Mouse (Mus musculus) hindbrain, postnatal 0 days (tissue): ENCODE measurements around the gene Ltbp1. TPM values are rescaled to one million over a fixed set of nuclear protein-coding genes. Genes with fewer than 3 reads are reported as not detected.

Experiments used
- ATAC-seq: fragments of 200-750 bp; cut with Nextera tagmentation; 2 replicates; pipeline ENCODE4 v1.8.0; 2017; ENCODE audit warnings: mild to moderate bottlenecking, moderate TSS enrichment, moderate library complexity
- DNase-seq: peaks from one replicate; pipeline ENCODE4 v3.0.0-alpha.2; 2015; ENCODE audit warnings: low spot score
- H3K27ac ChIP-seq: fragments of 300-500 bp; sonication (generic); 2 replicates; pipeline ENCODE4 v1.5.1; 2014; ENCODE audit warnings: mild to moderate bottlenecking
- H3K27me3 ChIP-seq: fragments of 300-500 bp; sonication (generic); 2 replicates; pipeline ENCODE4 v1.6.1; 2014; ENCODE audit warnings: low read length, mixed read lengths; ENCODE audit not compliant: insufficient read depth
- H3K36me3 ChIP-seq: fragments of 300-500 bp; sonication (generic); 2 replicates; pipeline ENCODE4 v1.6.1; 2014; ENCODE audit warnings: low read length, mixed read lengths; ENCODE audit not compliant: insufficient read depth
- H3K4me1 ChIP-seq: fragments of 300-500 bp; sonication (generic); 2 replicates; pipeline ENCODE4 v1.6.1; 2014; ENCODE audit warnings: antibody characterized with exemption, low read length, mixed read lengths; ENCODE audit not compliant: insufficient read depth
- H3K4me2 ChIP-seq: fragments of 300-500 bp; sonication (generic); 2 replicates; pipeline ENCODE4 v1.6.1; 2014; ENCODE audit warnings: low read depth, mild to moderate bottlenecking, low read length, moderate library complexity, mixed read lengths
- H3K4me3 ChIP-seq: fragments of 300-500 bp; sonication (generic); 2 replicates; pipeline ENCODE4 v1.5.1; 2014; ENCODE audit warnings: low read length
- H3K9ac ChIP-seq: fragments of 300-500 bp; sonication (generic); replicated peaks from 2 replicates; pipeline ENCODE4 v1.6.1; 2014; ENCODE audit warnings: mild to moderate bottlenecking, low read length, moderate library complexity, mixed read lengths
- H3K9me3 ChIP-seq: fragments of 300-500 bp; sonication (generic); 2 replicates; pipeline ENCODE4 v1.6.1; 2016; ENCODE audit warnings: low read length, mixed read lengths
- CTCF ChIP-seq: IDR thresholded peaks from 2 replicates; pipeline ENCODE4 v1.5.1; 2016; ENCODE audit warnings: antibody characterized with exemption, control low read depth, low read depth
- WGBS: fragments of 180-500 bp; shearing (Covaris S2); extraction: QIAGEN DNeasy Blood & Tissue Kit; methylation state at CpG from one replicate; pipeline ENCODE4 v1.1.7; 2014; 5-methylcytosine and 5-hydroxymethylcytosine counted together
- polyA plus RNA-seq: library from polyadenylated mRNA; unstranded; fragments of >200 nt; fragmentation: Nextera tagmentation; extraction: Ambion mirVana; gene quantifications from 2 replicates; pipeline ENCODE4 v1.2.1, GENCODE M21; 2015
- total RNA-seq: library from RNA; depleted of rRNA; stranded (reverse); fragments of >200 nt; gene quantifications from 2 replicates; pipeline ENCODE4 v1.2.3, GENCODE M21; 2014

Gene Ltbp1
- total and polyA plus RNA-seq, 2 experiments from 2014 or later, result 1.7 to 5.0 TPM

DNA sequence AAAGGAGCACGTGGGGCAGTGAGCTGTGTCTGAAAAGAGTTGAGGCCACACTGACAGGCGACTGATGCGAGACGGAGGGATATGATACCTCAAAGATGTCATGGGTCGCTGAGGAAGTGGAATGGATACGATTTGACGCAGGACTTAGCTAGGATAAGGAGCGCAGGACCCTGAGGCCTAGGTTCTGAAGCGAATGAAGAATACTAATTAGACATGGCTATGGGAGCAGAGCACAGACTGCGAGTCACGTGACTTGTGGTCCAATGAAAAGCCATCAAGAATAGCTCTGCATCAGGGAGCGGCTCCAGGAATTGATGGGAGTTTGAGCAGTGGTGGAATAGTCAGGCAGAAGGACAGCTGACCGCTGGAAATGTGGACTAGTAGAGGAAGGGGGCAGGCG, 433.7 kb downstream of the Ltbp1 start:
- H3K27me3 ChIP-seq, result no peaks in the 10 kb centered on the region
- WGBS, result 63% methylated on average over 14 of the region's 14 CpGs
- H3K36me3 ChIP-seq, result no peaks in the 10 kb centered on the region
- H3K27ac ChIP-seq, result no peak overlapping the region
- no peak for TF ChIP-seq CTCF
- H3K9ac ChIP-seq, result no peak overlapping the region
- H3K9me3 ChIP-seq, result no peaks in the 10 kb centered on the region
- H3K4me3 ChIP-seq, result no peak overlapping the region
- H3K4me1 ChIP-seq, result no peaks in the 10 kb centered on the region
- no peak overlapping the region for H3K4me2 ChIP-seq
- DNase-seq (no peak), ATAC-seq (0 out of 2 replicates have a peak, but pooled peaks have one; percentile 18)

DNA sequence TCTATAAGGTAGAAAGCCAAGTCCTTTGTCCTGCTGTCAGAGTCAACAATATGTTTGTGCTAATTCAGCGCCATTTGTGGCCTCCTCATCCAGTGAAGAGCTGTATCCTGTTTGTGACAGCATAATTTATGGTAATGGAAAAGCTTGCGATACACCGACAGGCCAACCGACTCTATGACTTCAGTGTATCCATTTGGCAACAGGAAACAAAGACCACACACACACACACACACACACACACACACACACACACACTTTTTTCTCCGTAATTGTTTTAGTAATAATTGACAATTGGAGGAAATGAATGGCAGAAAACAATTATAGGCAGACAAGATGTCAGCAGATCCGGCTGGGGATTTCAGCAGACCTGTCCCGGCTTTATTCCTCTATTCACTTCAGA, 435.3 kb downstream of the Ltbp1 start:
- no peak for TF ChIP-seq CTCF
- H3K4me1 ChIP-seq, result no peaks in the 10 kb centered on the region
- no peaks in the 10 kb centered on the region for H3K36me3 ChIP-seq
- ATAC-seq (peak; percentile 61; the same call in 1 of the 2 replicates), DNase-seq (peak; percentile 17)
- no peak overlapping the region for H3K27ac ChIP-seq
- H3K9ac ChIP-seq, result no peak overlapping the region
- H3K27me3 ChIP-seq, result no peaks in the 10 kb centered on the region
- no peaks in the 10 kb centered on the region for H3K9me3 ChIP-seq
- no peak overlapping the region for H3K4me2 ChIP-seq
- 42% methylated on average over 7 of the region's 7 CpGs for WGBS
- H3K4me3 ChIP-seq, result no peak overlapping the region

DNA sequence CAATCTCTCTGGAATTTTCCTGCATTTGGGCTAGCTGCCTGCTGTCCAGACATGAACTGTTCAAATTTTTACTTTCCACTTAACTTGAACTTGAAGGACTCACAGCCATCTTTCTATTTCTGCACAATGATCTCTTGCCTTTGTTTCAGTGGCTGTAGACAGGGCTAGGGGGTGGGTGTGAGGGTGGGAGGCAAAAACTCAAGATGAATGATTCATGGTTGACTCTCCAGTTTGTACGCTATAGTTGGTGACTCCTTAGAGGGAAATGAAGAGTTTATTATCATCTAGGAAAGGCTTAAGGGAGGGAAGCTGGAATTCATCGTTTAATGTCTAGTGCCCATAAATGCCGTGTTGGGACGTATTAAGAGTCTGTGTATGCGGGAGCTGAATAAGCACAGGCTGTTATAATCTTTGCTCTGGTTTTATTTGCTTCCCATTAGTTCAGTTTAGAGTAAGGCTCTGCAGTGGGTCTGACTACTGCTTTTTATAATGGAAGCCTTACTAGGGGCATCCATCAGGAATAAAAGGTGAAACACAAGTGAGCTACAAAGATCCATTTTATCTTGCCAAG, 436.0 kb downstream of the Ltbp1 start:
- no peak overlapping the region for H3K9ac ChIP-seq
- no peak for TF ChIP-seq CTCF
- H3K4me3 ChIP-seq, result no peak overlapping the region
- no peaks in the 10 kb centered on the region for H3K36me3 ChIP-seq
- no peak overlapping the region for H3K27ac ChIP-seq
- no peak for DNase-seq
- no peaks in the 10 kb centered on the region for H3K9me3 ChIP-seq
- H3K4me2 ChIP-seq, result no peak overlapping the region
- H3K27me3 ChIP-seq, result no peaks in the 10 kb centered on the region
- H3K4me1 ChIP-seq, result no peaks in the 10 kb centered on the region
- ATAC-seq, result 0 out of 2 replicates have a peak, but pooled peaks have one; percentile 35
- WGBS, result 64% methylated on average over 5 of the region's 5 CpGs
